Mouse (Mus musculus) heart, embryonic 12.5 days (tissue): ENCODE data around the gene Yipf4. TPM values are rescaled to one million over a fixed set of nuclear protein-coding genes. Genes with fewer than 3 reads are reported as not detected.

Experiments
- ATAC-seq: fragments of 200-750 bp; cut with Nextera tagmentation; 2 replicates; pipeline ENCODE4 v1.8.0; 2017; ENCODE audit warnings: moderate TSS enrichment, moderate library complexity; ENCODE audit not compliant: insufficient number of reproducible peaks, low FRiP score
- H3K27ac ChIP-seq: fragments of 300-500 bp; sonication (generic); 2 replicates; pipeline ENCODE4 v1.5.1; 2016; ENCODE audit warnings: mild to moderate bottlenecking, moderate library complexity; ENCODE audit not compliant: poor library complexity, severe bottlenecking
- H3K27me3 ChIP-seq: fragments of 300-500 bp; sonication (generic); replicated peaks from 2 replicates; pipeline ENCODE4 v1.6.1; 2016; ENCODE audit warnings: mild to moderate bottlenecking, moderate library complexity
- H3K36me3 ChIP-seq: fragments of 300-500 bp; sonication (generic); 2 replicates; pipeline ENCODE4 v1.6.1; 2016; ENCODE audit warnings: mild to moderate bottlenecking, moderate library complexity
- H3K4me1 ChIP-seq: fragments of 300-500 bp; sonication (generic); replicated peaks from 2 replicates; pipeline ENCODE4 v1.6.1; 2016; ENCODE audit warnings: mild to moderate bottlenecking
- H3K4me2 ChIP-seq: fragments of 300-500 bp; sonication (generic); 2 replicates; pipeline ENCODE4 v1.6.1; 2016; ENCODE audit warnings: mild to moderate bottlenecking, moderate library complexity
- H3K4me3 ChIP-seq: fragments of 300-500 bp; sonication (generic); 2 replicates; pipeline ENCODE4 v1.5.1; 2016; ENCODE audit warnings: mild to moderate bottlenecking
- H3K9ac ChIP-seq: fragments of 300-500 bp; sonication (generic); 2 replicates; pipeline ENCODE4 v1.6.1; 2016; ENCODE audit warnings: mild to moderate bottlenecking, moderate library complexity
- H3K9me3 ChIP-seq: fragments of 300-500 bp; sonication (generic); replicated peaks from 2 replicates; pipeline ENCODE4 v1.6.1; 2016; ENCODE audit warnings: mild to moderate bottlenecking, moderate library complexity
- WGBS: fragments of 180-500 bp; shearing (Covaris S2); methylation state at CpG from one replicate; pipeline ENCODE4 v1.1.7; 2016; 5-methylcytosine and 5-hydroxymethylcytosine counted together
- polyA plus RNA-seq: library from polyadenylated mRNA; unstranded; fragments of >200 nt; fragmentation: Nextera tagmentation; extraction: Ambion mirVana; gene quantifications from 2 replicates; pipeline ENCODE4 v1.2.1, GENCODE M21; 2016

Gene Yipf4
- polyA plus RNA-seq, 1 experiment from 2014 or later, result 64.7 TPM

DNA sequence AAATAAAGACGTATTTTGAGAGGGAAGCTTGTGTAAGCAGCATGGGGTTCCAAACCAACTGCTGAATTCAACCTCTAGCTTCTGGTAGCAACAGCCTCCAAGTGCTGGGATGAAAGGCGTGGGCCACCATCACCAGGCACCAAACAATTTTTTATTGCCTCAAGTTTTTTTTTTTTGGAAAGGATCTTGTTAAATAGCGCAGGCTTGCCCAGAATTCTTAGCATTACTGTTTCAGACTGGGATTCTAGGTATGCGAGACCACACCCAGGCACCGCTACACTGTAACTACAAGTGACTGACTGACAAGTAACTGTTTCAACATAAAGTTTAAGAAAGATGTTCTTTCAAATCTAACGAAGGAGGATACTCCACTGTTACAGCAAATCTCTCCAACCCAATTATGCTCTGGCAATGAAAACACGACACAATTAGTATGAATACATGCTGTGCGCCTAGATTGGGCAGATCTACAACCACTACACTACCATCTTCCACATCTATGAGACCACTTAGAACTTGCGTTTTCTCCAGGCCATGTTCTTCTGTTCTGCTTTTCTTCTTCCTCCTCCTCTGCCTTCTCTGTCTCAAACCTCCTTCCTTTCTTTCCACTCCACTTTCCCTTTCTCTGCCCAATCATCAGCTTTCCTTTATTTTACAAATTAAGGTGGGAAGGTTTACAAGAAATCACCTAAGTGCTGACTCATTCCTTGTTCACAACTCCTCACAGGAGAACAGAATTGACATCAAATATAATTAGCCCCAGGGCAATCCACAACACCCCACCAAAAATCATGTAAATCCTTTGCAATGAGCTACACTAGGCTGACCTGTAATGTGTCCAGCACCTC is 37.7 kb downstream of the Yipf4 start:
- ATAC-seq, result no peak

DNA sequence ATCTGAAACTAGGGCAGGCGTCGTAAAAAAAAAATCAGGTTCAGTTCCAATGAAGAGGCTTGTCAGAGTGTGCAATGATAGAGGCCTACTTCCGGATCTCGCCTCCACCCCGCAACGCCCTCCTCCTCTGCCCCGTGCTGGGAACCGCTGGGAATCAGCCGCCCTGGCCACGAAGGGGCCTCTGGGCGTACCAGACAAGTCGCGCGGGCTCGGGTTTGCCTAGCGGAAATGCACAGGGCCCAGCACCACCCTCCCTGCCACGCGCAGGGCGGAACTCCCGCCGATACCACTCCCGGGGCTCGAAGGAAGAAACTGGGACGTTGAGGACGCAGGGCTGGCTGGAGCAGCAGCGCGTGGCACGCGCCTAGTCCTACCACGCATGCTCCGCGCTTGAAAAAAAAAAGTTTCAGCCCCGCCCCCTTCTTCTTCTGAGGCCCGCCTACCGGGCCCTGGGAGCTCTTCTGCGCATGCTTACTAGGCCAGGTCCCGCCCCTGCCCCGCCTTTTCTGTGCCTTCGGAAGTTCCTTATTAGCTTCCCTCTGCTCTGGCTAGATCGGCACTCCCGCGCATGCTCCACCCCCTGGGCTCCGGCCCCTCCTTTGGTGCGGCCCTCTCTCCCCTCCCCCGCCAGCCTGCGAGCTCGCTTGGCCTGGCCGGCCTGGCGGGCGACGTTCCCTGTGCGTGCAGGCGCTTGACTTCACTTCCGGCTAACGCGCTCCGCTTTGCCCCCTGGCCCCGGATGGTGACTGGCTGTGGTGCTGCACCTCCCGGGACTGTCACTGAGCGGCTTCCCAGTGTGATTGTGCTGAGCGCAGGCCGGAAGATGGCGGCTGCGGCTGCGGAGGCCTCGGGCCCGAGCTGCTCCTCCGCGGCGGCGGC is 38.7 kb downstream of the Yipf4 start, which contains the start of gene Birc6:
Gene Birc6, plus strand, starts transcription at position 567 of the 879 bp plus-strand sequence.
- no peaks in the 10 kb centered on the region for H3K9me3 ChIP-seq
- peak within 1 kb of the TSS; percentile 84 for H3K4me3 ChIP-seq
- H3K27ac ChIP-seq, result peak within 1 kb of the TSS; percentile 98
- peak within 1 kb of the TSS; percentile 79 for H3K4me2 ChIP-seq
- no peaks in the 10 kb centered on the region for H3K36me3 ChIP-seq
- H3K27me3 ChIP-seq, result no peaks in the 10 kb centered on the region
- H3K9ac ChIP-seq, result peak within 1 kb of the TSS; percentile 92
- ATAC-seq, result peak; percentile 97
- WGBS, result under 1% methylated on average over 70 of the region's 71 CpGs
- H3K4me1 ChIP-seq, result peaks cover 15% of the 10 kb centered on the region

More for the DNA sequence above, 37.7 kb downstream of the Yipf4 start:
- H3K9ac ChIP-seq, result peak overlapping the region; percentile 81
- 84% methylated on average over 9 of the region's 9 CpGs for WGBS
- no peaks in the 10 kb centered on the region for H3K9me3 ChIP-seq
- no peaks in the 10 kb centered on the region for H3K27me3 ChIP-seq
- peaks cover 15% of the 10 kb centered on the region for H3K4me1 ChIP-seq
- H3K4me2 ChIP-seq, result peak overlapping the region; percentile 79
- peak overlapping the region; percentile 98 for H3K27ac ChIP-seq
- no peaks in the 10 kb centered on the region for H3K36me3 ChIP-seq
- peak overlapping the region; percentile 84 for H3K4me3 ChIP-seq

DNA sequence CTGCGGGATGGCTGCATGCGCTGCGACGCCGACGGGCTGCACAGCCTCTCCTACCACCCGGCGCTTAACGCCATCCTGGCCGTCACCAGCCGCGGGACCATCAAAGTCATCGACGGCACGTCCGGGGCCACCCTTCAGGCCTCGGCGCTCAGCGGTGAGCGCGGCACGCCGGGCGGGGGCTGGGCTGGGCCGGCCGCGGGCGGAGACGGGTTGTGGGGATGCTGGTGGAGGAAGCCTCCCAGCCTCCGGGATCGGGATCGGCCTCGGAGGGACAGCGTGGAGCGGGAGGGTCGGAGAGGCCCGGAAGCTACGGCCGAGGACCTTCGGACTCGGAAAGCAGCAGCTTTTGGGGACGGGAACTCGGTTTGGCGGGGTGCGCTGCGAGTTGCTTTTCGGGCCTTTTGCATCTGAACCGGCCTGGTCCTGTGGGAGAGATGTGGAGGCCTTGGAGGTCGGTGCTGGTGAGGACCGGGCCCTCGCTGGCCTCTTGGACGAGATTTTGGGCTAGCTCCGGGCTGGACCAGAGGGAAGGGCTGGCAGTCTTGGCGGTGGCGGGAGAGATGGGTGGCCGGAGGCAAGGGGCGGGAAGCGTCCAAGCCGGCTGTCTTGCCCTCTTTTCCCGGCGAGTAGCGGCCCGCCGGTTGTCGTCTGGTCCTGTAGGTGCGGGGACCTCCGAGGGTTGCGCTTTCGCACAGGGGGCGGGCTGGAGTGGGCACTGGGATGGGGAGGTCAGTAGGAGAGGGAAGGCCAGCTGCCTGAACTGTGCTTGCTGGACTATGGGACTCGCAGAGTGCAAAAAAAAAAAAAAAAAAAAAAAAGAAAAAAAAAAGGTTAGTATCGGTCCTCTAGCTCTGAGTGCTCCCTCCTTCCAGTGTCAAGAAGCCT is 39.6 kb downstream of the Yipf4 start:
- peak; percentile 63 for ATAC-seq
- WGBS, result under 1% methylated on average over 71 of the region's 72 CpGs

DNA sequence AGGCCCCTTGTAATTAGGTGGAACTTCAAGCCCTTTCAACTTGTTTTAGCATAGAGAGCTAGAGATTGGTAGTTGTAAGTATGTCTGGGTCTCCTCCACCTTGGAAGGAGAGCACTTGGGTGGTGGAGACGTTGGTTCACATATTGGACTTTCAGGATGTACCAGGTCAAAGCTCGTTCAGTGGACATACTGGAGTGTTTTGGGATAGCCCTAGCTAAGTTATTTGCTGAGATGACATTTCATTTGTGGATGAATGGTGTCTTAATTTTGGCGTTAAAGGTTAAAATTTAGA is 40.2 kb downstream of the Yipf4 start:
- Histone ChIP-seq H3K27ac (0 out of 2 replicates have a peak overlapping the region, but pooled peaks have one; percentile 98), H3K4me2 (peak overlapping the region; percentile 79), H3K4me3 (peak overlapping the region; percentile 84), H3K4me1 (peaks cover 15% of the 10 kb centered on the region), H3K9ac (peak overlapping the region; percentile 92), H3K36me3 (no peaks in the 10 kb centered on the region), H3K9me3 (no peaks in the 10 kb centered on the region), H3K27me3 (no peaks in the 10 kb centered on the region)
- WGBS, result 13% methylated on average over 3 of the region's 3 CpGs
- ATAC-seq, result no peak

More for the DNA sequence above, 39.6 kb downstream of the Yipf4 start:
- Histone ChIP-seq H3K27ac (peak overlapping the region; percentile 98), H3K27me3 (no peaks in the 10 kb centered on the region), H3K36me3 (no peaks in the 10 kb centered on the region), H3K4me2 (peak overlapping the region; percentile 79), H3K9me3 (no peaks in the 10 kb centered on the region), H3K4me1 (peaks cover 15% of the 10 kb centered on the region), H3K4me3 (peak overlapping the region; percentile 84), H3K9ac (peak overlapping the region; percentile 92)

DNA sequence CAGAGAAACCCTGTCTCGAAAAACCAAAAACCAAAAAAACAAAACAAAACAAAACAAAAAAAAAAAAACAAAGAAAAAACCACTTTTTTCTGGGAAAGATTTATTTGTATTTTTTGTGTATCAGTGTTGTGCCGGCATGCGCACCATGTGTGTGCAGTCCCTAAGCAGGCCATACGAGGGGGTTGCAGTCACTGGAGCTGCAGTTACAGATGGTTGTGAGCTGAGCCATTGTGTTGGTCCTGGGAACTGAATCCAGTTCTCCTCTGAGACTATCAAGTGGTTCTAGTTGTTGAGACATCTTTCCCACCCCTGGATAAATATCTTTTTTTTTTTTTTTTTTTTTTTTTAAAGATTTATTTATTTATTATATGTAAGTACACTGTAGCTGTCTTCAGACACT is 45.7 kb downstream of the Yipf4 start:
- Histone ChIP-seq H3K27ac (no peak overlapping the region), H3K9ac (no peak overlapping the region), H3K4me2 (no peak overlapping the region), H3K4me3 (no peak overlapping the region), H3K27me3 (no peaks in the 10 kb centered on the region), H3K4me1 (peaks cover 10% of the 10 kb centered on the region), H3K9me3 (no peaks in the 10 kb centered on the region), H3K36me3 (no peaks in the 10 kb centered on the region)
- ATAC-seq, result no peak
- WGBS, result 97% methylated on average over 4 of the region's 4 CpGs

DNA sequence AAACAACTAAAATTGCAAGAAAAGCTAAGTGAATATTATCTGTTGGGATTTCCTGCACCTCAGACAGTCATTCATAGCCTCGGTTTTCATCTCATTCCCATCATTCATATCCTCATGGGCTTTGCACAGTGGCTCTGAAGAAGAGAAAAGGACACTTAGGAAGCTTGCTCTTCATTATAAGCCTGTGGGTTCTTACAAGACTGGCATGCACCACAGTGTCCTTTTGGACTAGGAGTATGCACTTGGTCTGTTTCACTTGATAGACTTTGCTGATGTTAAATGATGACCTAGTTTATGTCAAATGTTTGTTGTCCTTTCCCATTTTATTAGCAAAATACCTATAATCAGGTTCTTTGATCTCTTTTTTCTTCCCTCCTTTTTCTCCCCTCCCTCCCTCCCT is 48.2 kb downstream of the Yipf4 start:
- WGBS, result 68% methylated on average over 1 of the region's 1 CpGs
- Histone ChIP-seq H3K4me1 (peaks cover 2% of the 10 kb centered on the region; the same call in 1 of the 2 replicates), H3K4me3 (no peak overlapping the region), H3K36me3 (no peaks in the 10 kb centered on the region; the same call in 1 of the 2 replicates), H3K9me3 (no peaks in the 10 kb centered on the region), H3K27me3 (no peaks in the 10 kb centered on the region), H3K4me2 (no peak overlapping the region), H3K27ac (no peak overlapping the region), H3K9ac (no peak overlapping the region)
- ATAC-seq, result no peak

DNA sequence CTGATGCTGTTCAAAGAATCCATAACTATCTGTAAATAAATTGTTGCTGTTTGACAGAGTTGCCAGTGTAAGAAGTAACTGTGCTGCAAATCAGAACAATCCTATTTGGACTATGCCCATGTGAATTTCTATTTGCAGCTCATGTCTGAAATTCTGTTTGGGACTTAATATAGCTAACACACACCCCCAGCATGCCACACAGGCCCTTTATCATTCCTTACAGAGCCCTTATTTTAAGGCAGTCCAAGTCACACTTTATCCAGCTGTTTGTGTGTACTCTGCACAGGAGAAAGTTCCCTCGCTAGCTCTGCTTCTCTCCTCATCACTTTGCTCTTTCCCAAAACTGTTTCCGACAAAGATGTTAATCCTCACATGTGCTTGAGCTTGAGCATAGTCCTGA is 54.3 kb downstream of the Yipf4 start:
- no peak overlapping the region for H3K4me3 ChIP-seq
- H3K27me3 ChIP-seq, result no peaks in the 10 kb centered on the region
- H3K9ac ChIP-seq, result no peak overlapping the region
- peak overlapping the region; percentile 14; the same call in 1 of the 2 replicates for H3K4me2 ChIP-seq
- peak overlapping the region; percentile 70 for H3K27ac ChIP-seq
- ATAC-seq, result no peak
- H3K9me3 ChIP-seq, result no peaks in the 10 kb centered on the region
- 0 out of 2 replicates have a peak, but pooled peaks cover 5% of the 10 kb centered on the region for H3K4me1 ChIP-seq
- peaks cover 27% of the 10 kb centered on the region for H3K36me3 ChIP-seq
- 79% methylated on average over 2 of the region's 2 CpGs for WGBS

Other genes with a start within 250 kb of the Yipf4 start
- gene Memo1, start 194.0 kb upstream of the Yipf4 start, polyA plus RNA-seq, result 66.1 and 66.9 TPM in 2 replicates
- 202 and 205 TPM in 2 replicates for gene Dpy30, start 165.5 kb upstream of the Yipf4 start, polyA plus RNA-seq
- 19.1 and 20.2 TPM in 2 replicates for gene Spast, start 150.5 kb upstream of the Yipf4 start, polyA plus RNA-seq
- gene Slc30a6, start 93.9 kb upstream of the Yipf4 start, polyA plus RNA-seq, result 22.2 and 27.3 TPM in 2 replicates
- 0.14 and 0.15 TPM in 2 replicates for gene Nlrc4, start 30.4 kb upstream of the Yipf4 start, polyA plus RNA-seq
- gene Birc6, start 38.8 kb downstream of the Yipf4 start, polyA plus RNA-seq, result 76.3 and 83.3 TPM in 2 replicates
- 14.4 and 18.9 TPM in 2 replicates for gene Ttc27, start 228.2 kb downstream of the Yipf4 start, polyA plus RNA-seq